Mouse (Mus musculus) midbrain, embryonic 13.5 days (tissue): ENCODE data around the gene Gm42742. TPM values are rescaled to one million over a fixed set of nuclear protein-coding genes. Genes with fewer than 3 reads are reported as not detected.

Experiments used
- ATAC-seq: fragments of 200-750 bp; cut with Nextera tagmentation; 2 replicates; pipeline ENCODE4 v1.8.0; 2017; ENCODE audit warnings: mild to moderate bottlenecking, moderate TSS enrichment, moderate library complexity
- H3K27ac ChIP-seq: fragments of 300-500 bp; sonication (generic); 2 replicates; pipeline ENCODE4 v1.5.1; 2015; ENCODE audit warnings: inconsistent platforms, mild to moderate bottlenecking, moderate library complexity
- H3K27me3 ChIP-seq: fragments of 300-500 bp; sonication (generic); 2 replicates; pipeline ENCODE4 v1.6.1; 2015; ENCODE audit warnings: mild to moderate bottlenecking, inconsistent platforms
- H3K36me3 ChIP-seq: fragments of 300-500 bp; sonication (generic); 2 replicates; pipeline ENCODE4 v1.6.1; 2015; ENCODE audit warnings: mild to moderate bottlenecking, inconsistent platforms
- H3K4me1 ChIP-seq: fragments of 300-500 bp; sonication (generic); replicated peaks from 2 replicates; pipeline ENCODE4 v1.6.1; 2015; ENCODE audit warnings: inconsistent platforms
- H3K4me2 ChIP-seq: fragments of 300-500 bp; sonication (generic); replicated peaks from 2 replicates; pipeline ENCODE4 v1.6.1; 2015; ENCODE audit warnings: moderate library complexity, mild to moderate bottlenecking, inconsistent platforms
- H3K4me3 ChIP-seq: fragments of 300-500 bp; sonication (generic); replicated peaks from 2 replicates; pipeline ENCODE4 v1.5.1; 2015; ENCODE audit warnings: mild to moderate bottlenecking, inconsistent platforms
- H3K9ac ChIP-seq: fragments of 300-500 bp; sonication (generic); replicated peaks from 2 replicates; pipeline ENCODE4 v1.6.1; 2015; ENCODE audit warnings: mild to moderate bottlenecking, inconsistent platforms
- H3K9me3 ChIP-seq: fragments of 300-500 bp; sonication (generic); 2 replicates; pipeline ENCODE4 v1.6.1; 2016; ENCODE audit warnings: mild to moderate bottlenecking, inconsistent platforms
- WGBS: fragments of 180-500 bp; shearing (Covaris S2); methylation state at CpG from one replicate; pipeline ENCODE4 v1.1.7; 2015; 5-methylcytosine and 5-hydroxymethylcytosine counted together
- polyA plus RNA-seq: library from polyadenylated mRNA; unstranded; fragments of >200 nt; fragmentation: Nextera tagmentation; extraction: Ambion mirVana; gene quantifications from 2 replicates; pipeline ENCODE4 v1.2.1, GENCODE M21; 2015

The Gm42742 gene
- polyA plus RNA-seq, 1 experiment from 2014 or later: 72.0 TPM

DNA sequence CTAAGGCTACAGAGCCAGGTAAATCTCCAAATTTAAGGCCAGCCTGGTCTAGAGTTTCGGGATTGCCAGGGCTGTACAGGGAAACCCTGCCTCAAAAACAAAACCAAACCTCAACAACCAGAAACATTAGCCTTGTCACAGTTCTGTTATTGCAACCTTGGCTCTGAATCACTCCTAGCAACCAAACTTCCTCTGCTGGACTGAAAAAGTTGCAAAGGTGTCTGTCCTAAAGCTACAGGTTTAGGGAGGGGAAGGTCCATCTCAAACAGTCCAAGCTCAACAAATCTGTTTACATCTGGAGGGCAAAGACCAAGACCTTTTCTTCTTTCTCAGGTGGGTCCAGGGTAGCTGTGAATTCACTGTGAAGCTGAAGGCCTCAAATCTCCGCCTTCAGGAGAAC is 9.8 kb downstream of the Gm42742 start:
- no peak overlapping the region for H3K4me3 ChIP-seq
- peaks cover 27% of the 10 kb centered on the region for H3K4me1 ChIP-seq
- no peak overlapping the region for H3K27ac ChIP-seq
- 98% methylated on average over 2 of the region's 2 CpGs for WGBS
- H3K36me3 ChIP-seq: peaks cover 38% of the 10 kb centered on the region
- no peak overlapping the region for H3K4me2 ChIP-seq
- ATAC-seq: no peak
- H3K27me3 ChIP-seq: no peaks in the 10 kb centered on the region
- no peaks in the 10 kb centered on the region for H3K9me3 ChIP-seq
- H3K9ac ChIP-seq: no peak overlapping the region

DNA sequence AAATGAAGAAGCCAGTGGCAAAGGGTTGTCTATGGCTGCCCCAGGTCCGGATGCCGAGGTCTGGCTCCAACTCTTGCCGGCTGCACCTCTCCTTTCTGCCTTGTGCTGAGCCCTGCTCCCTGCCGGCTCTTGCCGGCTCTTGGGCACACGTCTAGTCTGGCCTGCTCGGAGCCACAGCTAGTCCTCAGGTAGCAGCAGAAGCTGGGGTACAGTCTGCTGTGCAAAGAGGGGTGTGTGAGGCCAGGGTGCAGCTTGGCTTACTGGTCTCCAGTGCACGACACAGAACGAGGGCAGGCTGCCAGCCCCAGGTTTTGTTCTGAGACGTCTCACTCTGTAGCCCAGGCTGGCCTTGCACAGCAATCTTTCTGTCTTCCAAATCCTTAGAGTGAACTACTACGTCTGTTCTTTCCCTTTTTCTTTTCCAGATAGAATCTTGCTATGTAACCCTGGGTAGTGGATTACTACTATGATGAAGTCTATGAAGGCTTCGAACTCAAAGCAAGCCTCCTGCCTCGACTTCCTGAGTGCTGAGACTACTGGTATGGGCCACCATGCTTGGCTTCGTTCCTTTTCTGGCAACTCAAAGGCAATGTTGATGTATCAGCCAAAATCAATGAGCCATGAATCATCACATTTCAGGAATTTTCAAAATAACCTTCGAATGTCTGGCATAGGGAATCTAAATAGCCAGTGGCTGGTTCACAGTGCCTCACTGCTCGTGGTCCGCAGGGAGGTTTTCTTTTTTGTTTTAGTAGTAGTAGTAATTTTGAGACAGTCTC is 11.4 kb downstream of the Gm42742 start:
- Histone ChIP-seq H3K4me2 (no peak overlapping the region), H3K9me3 (no peaks in the 10 kb centered on the region), H3K27me3 (no peaks in the 10 kb centered on the region), H3K27ac (0 out of 2 replicates have a peak overlapping the region, but pooled peaks have one; percentile 41), H3K4me3 (no peak overlapping the region), H3K36me3 (peaks cover 26% of the 10 kb centered on the region), H3K9ac (no peak overlapping the region; the same call in 1 of the 2 replicates), H3K4me1 (peaks cover 11% of the 10 kb centered on the region)
- WGBS: 86% methylated on average over 17 of the region's 17 CpGs
- ATAC-seq: no peak

DNA sequence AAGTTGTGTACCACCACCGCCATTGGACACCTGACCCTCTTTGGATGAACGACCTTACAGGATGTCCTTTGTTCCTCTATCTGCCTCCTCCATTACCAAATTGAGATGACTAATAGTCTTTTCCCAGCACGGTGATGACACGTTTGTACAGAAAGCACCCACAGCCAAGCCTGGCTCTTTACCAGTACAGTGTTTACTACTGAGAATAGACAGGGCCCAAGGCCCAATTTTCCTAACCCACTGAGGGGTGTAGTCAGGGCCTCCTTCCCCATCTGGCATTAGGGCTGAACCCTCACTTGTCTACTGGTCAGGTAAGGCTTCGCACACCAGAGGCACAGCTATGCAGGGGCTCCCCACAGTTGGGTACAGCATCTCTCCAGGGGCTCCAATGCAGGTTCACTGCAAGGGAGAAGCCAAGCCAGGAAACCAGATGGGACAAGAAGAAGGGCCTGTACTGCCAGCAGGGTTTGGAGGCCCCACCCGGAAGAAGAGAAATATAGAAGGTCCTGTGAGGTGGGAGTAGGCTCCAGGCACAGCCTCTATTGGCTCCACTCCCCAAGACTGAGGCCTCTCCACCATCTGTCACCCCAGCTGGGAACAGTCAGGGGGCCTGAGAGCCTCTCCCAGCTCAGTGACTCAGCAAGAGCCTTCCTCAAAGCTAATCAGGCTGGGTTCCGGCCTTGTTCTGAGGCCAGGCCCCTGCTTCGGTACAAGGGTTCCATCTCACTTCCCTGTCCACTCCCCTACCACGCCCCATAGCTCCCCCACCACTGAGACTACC is 12.5 kb downstream of the Gm42742 start:
- ATAC-seq: peak; percentile 56; the same call in 1 of the 2 replicates
- Histone ChIP-seq H3K27me3 (no peaks in the 10 kb centered on the region), H3K36me3 (peaks cover 16% of the 10 kb centered on the region), H3K4me1 (peaks cover 3% of the 10 kb centered on the region; the same call in 1 of the 2 replicates), H3K4me3 (no peak overlapping the region), H3K9me3 (no peaks in the 10 kb centered on the region), H3K27ac (peak overlapping the region; percentile 41), H3K9ac (no peak overlapping the region; the same call in 1 of the 2 replicates), H3K4me2 (no peak overlapping the region)
- 67% methylated on average over 9 of the region's 9 CpGs for WGBS

DNA sequence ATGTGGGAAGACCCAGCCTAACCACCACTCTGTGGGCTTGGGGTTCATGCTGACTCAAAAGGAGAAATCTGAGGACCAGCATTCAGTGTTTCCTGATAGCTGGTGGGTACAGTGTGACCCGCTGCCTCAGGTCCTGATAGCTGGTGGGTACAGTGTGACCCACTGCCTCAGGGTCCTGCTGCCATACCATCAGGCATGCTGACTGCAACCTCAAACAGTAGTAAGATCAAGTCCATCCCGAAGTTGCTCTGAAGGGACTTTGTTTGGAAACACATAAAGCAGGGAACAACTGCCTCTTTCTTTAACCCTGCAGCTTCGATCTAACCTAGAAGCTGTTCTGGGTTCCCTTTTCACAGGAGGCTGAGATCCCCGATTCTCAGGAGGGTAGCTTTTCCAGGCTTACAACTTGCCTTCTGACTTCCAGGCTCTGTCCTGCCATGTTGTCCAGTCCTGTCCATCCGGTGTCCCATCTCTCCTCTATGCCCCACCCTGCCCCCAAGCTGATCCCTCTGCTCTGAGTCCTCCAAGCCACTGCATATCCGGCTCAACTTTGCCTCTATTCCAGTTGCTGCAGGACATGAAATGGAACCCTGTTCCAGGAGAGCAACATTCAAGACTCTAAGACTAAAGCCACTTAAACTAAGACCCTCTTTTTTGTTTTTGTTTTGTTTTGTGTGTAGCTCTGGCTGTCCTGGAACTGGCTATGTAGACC is 13.4 kb downstream of the Gm42742 start:
- Histone ChIP-seq H3K4me1 (no peaks in the 10 kb centered on the region; the same call in 1 of the 2 replicates), H3K4me2 (no peak overlapping the region), H3K9me3 (no peaks in the 10 kb centered on the region), H3K27me3 (no peaks in the 10 kb centered on the region), H3K36me3 (peaks cover 8% of the 10 kb centered on the region; the same call in 1 of the 2 replicates), H3K9ac (no peak overlapping the region), H3K4me3 (no peak overlapping the region), H3K27ac (no peak overlapping the region)
- 94% methylated on average over 6 of the region's 6 CpGs for WGBS
- no peak for ATAC-seq

DNA sequence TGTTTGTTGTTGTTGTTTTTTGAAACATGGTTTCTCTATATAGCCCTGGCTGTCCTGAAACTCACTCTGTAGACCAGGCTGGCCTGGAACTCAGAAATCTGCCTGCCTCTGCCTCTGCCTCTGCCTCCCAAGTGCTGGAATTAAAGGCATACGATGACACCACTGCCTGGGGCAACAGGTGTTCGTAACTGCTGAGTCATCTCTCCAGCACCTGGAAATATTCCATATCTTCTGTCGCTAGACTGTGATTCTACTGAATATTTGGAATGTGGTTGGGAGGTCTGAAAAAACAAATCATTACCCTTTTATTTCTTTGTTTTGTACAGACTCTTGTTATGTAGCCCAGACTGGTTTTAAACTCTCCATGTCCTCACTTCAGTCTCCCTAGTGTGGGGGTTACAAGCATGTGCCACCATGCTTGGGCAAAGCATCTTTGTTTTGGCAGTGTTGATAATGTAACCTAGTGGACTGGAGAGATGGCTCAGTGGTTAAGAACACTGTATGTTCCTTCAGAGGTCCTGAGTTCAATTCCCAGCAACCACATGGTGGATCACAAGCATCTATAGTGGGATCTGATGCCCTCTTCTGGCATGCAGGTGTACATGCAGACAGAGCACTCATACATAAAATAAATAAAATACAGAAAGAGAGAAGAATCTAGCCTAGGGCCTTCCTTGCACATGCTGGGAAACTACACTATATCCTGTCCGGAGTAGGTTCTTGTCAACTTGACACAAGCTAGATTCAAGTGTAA is 16.6 kb downstream of the Gm42742 start:
- no peak for ATAC-seq
- 91% methylated on average over 4 of the region's 4 CpGs for WGBS

DNA sequence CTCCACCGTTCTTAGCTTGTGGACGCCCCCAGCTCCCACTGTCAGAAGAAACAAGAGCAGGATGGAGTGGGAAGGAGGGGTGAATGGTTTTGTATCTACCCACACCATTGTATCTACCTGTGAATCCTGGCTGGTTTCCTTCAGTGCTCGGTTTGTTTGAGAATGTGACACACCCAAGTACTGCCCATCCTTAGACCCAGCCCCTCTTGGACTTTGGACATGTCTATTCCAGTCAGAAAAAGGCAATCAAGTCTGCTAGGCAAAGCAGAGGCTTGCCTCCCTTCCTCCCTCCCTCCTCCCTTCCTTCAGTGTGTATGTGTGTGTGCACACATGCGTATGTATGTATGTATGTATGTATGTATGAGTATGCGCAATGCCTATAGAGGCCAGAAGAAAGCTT is 17.3 kb downstream of the Gm42742 start:
- Histone ChIP-seq H3K4me3 (no peak overlapping the region), H3K9ac (no peak overlapping the region), H3K27me3 (no peaks in the 10 kb centered on the region), H3K4me2 (no peak overlapping the region), H3K9me3 (no peaks in the 10 kb centered on the region), H3K27ac (no peak overlapping the region), H3K36me3 (no peaks in the 10 kb centered on the region), H3K4me1 (no peaks in the 10 kb centered on the region; the same call in 1 of the 2 replicates)
- WGBS: 93% methylated on average over 5 of the region's 5 CpGs
- ATAC-seq: no peak

More for the DNA sequence above, 16.6 kb downstream of the Gm42742 start:
- H3K27ac ChIP-seq: no peak overlapping the region
- no peaks in the 10 kb centered on the region for H3K36me3 ChIP-seq
- no peak overlapping the region for H3K4me2 ChIP-seq
- no peaks in the 10 kb centered on the region; the same call in 1 of the 2 replicates for H3K4me1 ChIP-seq
- H3K9me3 ChIP-seq: no peaks in the 10 kb centered on the region
- H3K9ac ChIP-seq: no peak overlapping the region
- no peaks in the 10 kb centered on the region for H3K27me3 ChIP-seq
- no peak overlapping the region for H3K4me3 ChIP-seq

DNA sequence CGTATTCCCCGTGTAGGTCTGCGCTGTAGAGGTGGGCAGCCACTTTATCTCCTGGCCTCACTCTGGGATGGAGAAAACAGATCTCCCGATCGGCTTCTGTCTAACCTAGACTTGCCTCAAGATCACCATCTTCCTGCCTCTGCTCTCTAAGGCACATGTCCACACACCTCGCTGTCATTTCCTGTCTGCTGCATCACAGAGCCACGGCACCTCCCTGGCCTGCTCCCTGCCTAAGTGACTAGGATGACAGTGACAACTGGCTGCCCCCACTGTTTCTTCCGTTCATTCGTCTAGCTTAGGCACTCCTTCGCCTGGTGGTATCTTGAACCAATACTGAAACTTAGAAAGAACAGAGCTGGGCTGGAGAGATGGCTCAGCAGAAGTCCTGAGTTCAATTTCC is 21.3 kb downstream of the Gm42742 start:
- Histone ChIP-seq H3K4me3 (no peak overlapping the region), H3K27ac (no peak overlapping the region), H3K4me1 (no peaks in the 10 kb centered on the region), H3K9ac (no peak overlapping the region), H3K27me3 (no peaks in the 10 kb centered on the region), H3K9me3 (no peaks in the 10 kb centered on the region), H3K4me2 (no peak overlapping the region), H3K36me3 (no peaks in the 10 kb centered on the region)
- no peak for ATAC-seq
- WGBS: 91% methylated on average over 10 of the region's 10 CpGs

DNA sequence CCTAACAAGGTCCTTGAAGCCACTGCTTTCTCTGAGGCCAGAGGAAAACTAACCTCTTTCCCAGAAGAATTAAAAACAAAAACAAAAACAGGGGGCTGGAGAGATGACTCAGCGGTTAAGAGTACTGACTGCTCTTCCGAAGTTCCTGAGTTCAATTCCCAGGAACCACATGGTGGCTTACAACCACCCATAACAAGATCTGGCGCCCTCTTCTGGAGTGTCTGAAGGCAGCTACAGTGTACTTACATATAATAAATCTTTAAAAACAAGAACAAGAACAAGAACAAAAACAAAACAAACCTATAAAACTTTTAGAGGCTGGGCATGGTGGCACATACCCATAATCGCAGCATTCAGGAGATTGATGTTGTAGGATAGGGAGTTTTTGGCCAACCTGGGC is 24.4 kb downstream of the Gm42742 start:
- Histone ChIP-seq H3K36me3 (no peaks in the 10 kb centered on the region), H3K27ac (no peak overlapping the region), H3K9ac (no peak overlapping the region), H3K9me3 (no peaks in the 10 kb centered on the region), H3K4me3 (no peak overlapping the region), H3K4me1 (no peaks in the 10 kb centered on the region), H3K4me2 (no peak overlapping the region), H3K27me3 (no peaks in the 10 kb centered on the region)
- no peak for ATAC-seq
- WGBS: 80% methylated on average over 4 of the region's 4 CpGs

DNA sequence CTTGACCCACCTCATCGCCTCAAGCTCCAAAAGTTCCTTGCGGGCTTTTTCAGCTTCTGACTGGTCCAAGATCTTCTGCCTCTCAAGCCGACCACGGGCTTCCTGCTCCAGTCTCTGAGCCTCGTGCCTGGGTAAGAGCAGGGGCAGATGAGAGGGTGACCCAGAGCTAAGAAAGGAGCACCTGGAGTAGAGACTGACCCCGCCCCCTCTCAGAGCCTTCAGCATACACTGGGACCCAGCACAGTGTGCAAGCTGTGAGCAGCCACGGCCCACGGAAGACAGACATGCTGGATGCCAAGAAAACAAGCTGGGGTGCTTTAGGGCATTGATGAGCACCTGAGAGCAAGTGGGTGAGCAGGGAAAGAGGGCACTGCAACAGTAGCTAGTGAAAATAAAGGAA is 32.1 kb downstream of the Gm42742 start:
- no peak overlapping the region for H3K4me3 ChIP-seq
- no peak overlapping the region for H3K9ac ChIP-seq
- no peak overlapping the region for H3K27ac ChIP-seq
- WGBS: 71% methylated on average over 8 of the region's 8 CpGs
- H3K36me3 ChIP-seq: no peaks in the 10 kb centered on the region
- no peaks in the 10 kb centered on the region for H3K27me3 ChIP-seq
- no peaks in the 10 kb centered on the region for H3K4me1 ChIP-seq
- no peaks in the 10 kb centered on the region for H3K9me3 ChIP-seq
- no peak overlapping the region for H3K4me2 ChIP-seq
- ATAC-seq: no peak

DNA sequence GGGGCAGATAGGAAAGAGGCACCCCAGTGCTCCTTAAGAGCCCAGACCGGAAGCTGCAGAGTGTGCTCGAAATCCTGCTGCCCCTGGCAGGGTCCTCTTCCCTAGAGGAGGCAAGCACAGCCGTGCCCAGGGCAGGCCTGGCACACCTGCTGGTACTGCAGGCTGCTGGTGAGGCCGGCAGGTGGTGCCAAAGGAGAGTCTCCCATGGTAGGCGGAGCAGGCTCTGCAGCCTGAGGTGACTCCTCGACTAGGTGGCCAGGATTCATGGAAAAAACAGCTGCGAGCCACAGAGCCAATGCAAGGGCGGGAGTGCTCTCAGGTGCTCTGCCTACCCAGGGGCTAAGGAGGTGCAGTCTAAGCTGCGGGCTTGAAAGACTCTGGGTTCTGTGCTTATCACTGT is 34.6 kb downstream of the Gm42742 start:
- WGBS: 51% methylated on average over 9 of the region's 9 CpGs
- Histone ChIP-seq H3K27me3 (no peaks in the 10 kb centered on the region), H3K4me3 (no peak overlapping the region), H3K9me3 (no peaks in the 10 kb centered on the region), H3K9ac (no peak overlapping the region), H3K4me1 (no peaks in the 10 kb centered on the region), H3K27ac (no peak overlapping the region), H3K4me2 (no peak overlapping the region), H3K36me3 (peaks cover 3% of the 10 kb centered on the region; the same call in 1 of the 2 replicates)
- no peak for ATAC-seq

DNA sequence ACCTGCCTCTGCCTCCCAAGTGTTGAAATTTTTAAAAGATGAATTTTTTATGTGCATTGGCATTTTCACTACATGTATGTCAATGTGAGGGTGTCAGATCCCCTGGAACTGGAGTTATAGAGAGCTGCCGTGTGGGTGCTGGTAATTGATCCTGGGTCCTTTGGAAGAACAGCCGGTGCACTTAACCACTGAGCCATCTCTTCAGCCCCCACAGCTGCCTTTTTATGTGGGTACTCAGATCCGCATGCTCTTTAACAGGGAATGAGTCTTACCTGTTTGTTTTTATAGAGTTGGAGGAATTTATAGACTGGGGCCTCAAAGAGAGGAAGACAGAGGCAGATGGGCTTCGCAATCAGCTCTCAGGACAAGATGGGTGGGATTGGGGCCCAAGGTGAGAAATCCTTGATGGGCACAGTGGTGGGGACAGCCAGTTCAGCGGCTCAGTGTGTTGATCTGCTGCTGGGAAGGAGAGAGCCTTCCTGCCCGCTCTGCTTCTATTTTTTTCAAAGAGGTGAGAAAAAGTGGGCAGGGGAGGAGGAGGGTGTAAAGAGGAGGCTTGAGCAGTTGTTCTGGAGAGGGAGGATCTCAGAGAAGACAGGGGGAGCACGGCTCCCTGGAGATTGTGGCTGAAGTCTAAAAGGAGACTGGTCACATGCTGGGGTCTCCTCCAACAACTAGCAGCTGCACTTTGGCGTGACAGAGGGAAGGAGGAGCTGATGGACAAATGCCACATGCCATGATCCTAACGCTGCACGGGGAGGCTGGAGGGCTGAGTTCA is 36.0 kb downstream of the Gm42742 start:
- 71% methylated on average over 10 of the region's 10 CpGs for WGBS

More for the DNA sequence above, 36.0 kb downstream of the Gm42742 start:
- peaks cover 16% of the 10 kb centered on the region for H3K36me3 ChIP-seq
- H3K9ac ChIP-seq: no peak overlapping the region
- no peak overlapping the region for H3K4me3 ChIP-seq
- no peaks in the 10 kb centered on the region for H3K4me1 ChIP-seq
- H3K9me3 ChIP-seq: no peaks in the 10 kb centered on the region
- H3K4me2 ChIP-seq: no peak overlapping the region
- H3K27ac ChIP-seq: no peak overlapping the region
- no peak for ATAC-seq
- H3K27me3 ChIP-seq: no peaks in the 10 kb centered on the region
